Mouse (Mus musculus): ENCODE measurements around the gene Phykpl.

DNA sequence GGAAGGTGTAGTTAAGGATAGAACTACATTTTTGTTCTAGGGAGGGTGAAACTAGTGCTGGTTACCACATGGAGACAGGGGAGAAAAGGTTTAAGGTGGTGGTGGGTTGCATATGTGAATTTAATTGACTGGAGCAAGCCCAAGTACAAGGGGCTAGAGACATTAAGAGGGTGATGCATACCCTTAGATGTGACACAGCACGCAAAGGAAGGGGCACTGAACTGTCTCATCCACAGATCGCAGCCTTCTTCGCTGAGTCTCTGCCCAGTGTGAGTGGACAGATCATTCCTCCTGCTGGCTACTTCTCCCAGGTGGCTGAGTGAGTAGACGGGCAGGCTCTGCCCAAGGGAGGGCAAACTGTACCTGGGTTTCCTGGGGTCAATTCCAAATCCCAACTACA is 8.8 kb downstream of the Phykpl start:
- TF ChIP-seq EP300 (IDR thresholded peaks at IDR 0.05; ENCODE audit: low read depth) (no peak), CTCF (IDR thresholded peaks at IDR 0.05; ENCODE audit: low read depth) (no peak)
